Mouse (Mus musculus): ENCODE results near the gene H2-DMb1. TPM values are rescaled to one million over a fixed set of nuclear protein-coding genes. Genes with fewer than 3 reads are reported as not detected.

H2-DMb1 gene
- polyA plus RNA-seq, 1 experiment from 2014 or later: 3.2 TPM

- Histone ChIP-seq H3K9me3 (no peaks in the 10 kb centered on the region), H3K27me3 (peaks cover 27% of the 10 kb centered on the region), H3K4me1 (peaks cover 15% of the 10 kb centered on the region), H3K4me3 (peak overlapping the region; percentile 63), H3K4me2 (peak overlapping the region; percentile 96), H3K36me3 (no peaks in the 10 kb centered on the region), H3K9ac (peak overlapping the region; percentile 44), H3K27ac (0 out of 2 replicates have a peak overlapping the region, but pooled peaks have one; percentile 73)
- WGBS: 7% methylated on average over 14 of the region's 14 CpGs
- ATAC-seq (ENCODE audit: borderline replicate concordance, extremely low read depth, low FRiP score, low TSS enrichment): no peak; the same call in 1 of the 2 replicates
Measured at GRCm38 (mm10) chr17:34186885-34187260, 34.0 kb downstream of the H2-DMb1 start.

GRCm38 (mm10) chr17:34187261-34187916, 34.5 kb downstream of the H2-DMb1 start, which contains the start of the genes Tap1 and Psmb9:
TSS of gene Tap1 (plus strand) at chr17:34187553.
TSS of gene Psmb9 (minus strand) at chr17:34187764.
- Histone ChIP-seq H3K36me3 (no peaks in the 10 kb centered on the region), H3K9ac (peak within 1 kb of the TSS; percentile 69), H3K4me1 (peaks cover 15% of the 10 kb centered on the region), H3K27me3 (peaks cover 32% of the 10 kb centered on the region), H3K27ac (peak within 1 kb of the TSS; percentile 73), H3K4me2 (peak within 1 kb of the TSS; percentile 96), H3K4me3 (peak within 1 kb of the TSS; percentile 63), H3K9me3 (no peaks in the 10 kb centered on the region)
- ATAC-seq (ENCODE audit: borderline replicate concordance, extremely low read depth, low FRiP score, low TSS enrichment): peak; percentile 95
- WGBS: 0% methylated on average over 46 of the region's 46 CpGs

- Histone ChIP-seq H3K9me3 (no peaks in the 10 kb centered on the region), H3K9ac (peak overlapping the region; percentile 69), H3K4me1 (peaks cover 15% of the 10 kb centered on the region), H3K27me3 (peaks cover 37% of the 10 kb centered on the region), H3K27ac (peak overlapping the region; percentile 73), H3K4me2 (peak overlapping the region; percentile 96), H3K4me3 (peak overlapping the region; percentile 63), H3K36me3 (no peaks in the 10 kb centered on the region)
- ATAC-seq (ENCODE audit: borderline replicate concordance, extremely low read depth, low FRiP score, low TSS enrichment): no peak
- WGBS: 5% methylated on average over 20 of the region's 20 CpGs
Measured at GRCm38 (mm10) chr17:34188010-34188409, 35.1 kb downstream of the H2-DMb1 start.

- no peak overlapping the region for H3K27ac ChIP-seq
- no peak for ATAC-seq (ENCODE audit: borderline replicate concordance, extremely low read depth, low FRiP score, low TSS enrichment)
- peaks cover 15% of the 10 kb centered on the region for H3K4me1 ChIP-seq
- no peaks in the 10 kb centered on the region for H3K36me3 ChIP-seq
- 55% methylated on average over 6 of the region's 6 CpGs for WGBS
- H3K9ac ChIP-seq: no peak overlapping the region
- peaks cover 37% of the 10 kb centered on the region for H3K27me3 ChIP-seq
- H3K4me2 ChIP-seq: no peak overlapping the region
- no peaks in the 10 kb centered on the region for H3K9me3 ChIP-seq
- no peak overlapping the region for H3K4me3 ChIP-seq
Measured at GRCm38 (mm10) chr17:34188986-34189385, 36.1 kb downstream of the H2-DMb1 start.

- peaks cover 9% of the 10 kb centered on the region for H3K4me1 ChIP-seq
- no peak overlapping the region for H3K9ac ChIP-seq
- H3K27ac ChIP-seq: no peak overlapping the region
- no peak for ATAC-seq (ENCODE audit: borderline replicate concordance, extremely low read depth, low FRiP score, low TSS enrichment)
- H3K36me3 ChIP-seq: no peaks in the 10 kb centered on the region
- no peak overlapping the region for H3K4me3 ChIP-seq
- H3K9me3 ChIP-seq: no peaks in the 10 kb centered on the region
- WGBS: 17% methylated on average over 16 of the region's 16 CpGs
- H3K4me2 ChIP-seq: no peak overlapping the region
- peaks cover 55% of the 10 kb centered on the region for H3K27me3 ChIP-seq
Measured at GRCm38 (mm10) chr17:34192852-34193251, 40.0 kb downstream of the H2-DMb1 start.

- no peak for ATAC-seq (ENCODE audit: borderline replicate concordance, extremely low read depth, low FRiP score, low TSS enrichment)
- H3K36me3 ChIP-seq: no peaks in the 10 kb centered on the region
- H3K27me3 ChIP-seq: peaks cover 61% of the 10 kb centered on the region
- 47% methylated on average over 8 of the region's 8 CpGs for WGBS
- H3K4me1 ChIP-seq: peaks cover 5% of the 10 kb centered on the region; the same call in 1 of the 2 replicates
- no peak overlapping the region for H3K4me2 ChIP-seq
- H3K27ac ChIP-seq: no peak overlapping the region
- H3K9ac ChIP-seq: no peak overlapping the region
- H3K9me3 ChIP-seq: no peaks in the 10 kb centered on the region
- no peak overlapping the region for H3K4me3 ChIP-seq
Measured at GRCm38 (mm10) chr17:34193468-34193867, 40.6 kb downstream of the H2-DMb1 start.

GRCm38 (mm10) chr17:34194723-34195122, 41.9 kb downstream of the H2-DMb1 start:
- Histone ChIP-seq H3K4me3 (no peak overlapping the region), H3K4me1 (peaks cover 5% of the 10 kb centered on the region; the same call in 1 of the 2 replicates), H3K4me2 (no peak overlapping the region), H3K27ac (no peak overlapping the region), H3K27me3 (peaks cover 68% of the 10 kb centered on the region), H3K9ac (no peak overlapping the region), H3K9me3 (no peaks in the 10 kb centered on the region), H3K36me3 (no peaks in the 10 kb centered on the region)
- 76% methylated on average over 4 of the region's 4 CpGs for WGBS
- ATAC-seq (ENCODE audit: borderline replicate concordance, extremely low read depth, low FRiP score, low TSS enrichment): no peak

- no peak for ATAC-seq (ENCODE audit: borderline replicate concordance, extremely low read depth, low FRiP score, low TSS enrichment)
- 28% methylated on average over 12 of the region's 12 CpGs for WGBS
- no peaks in the 10 kb centered on the region for H3K9me3 ChIP-seq
- H3K4me1 ChIP-seq: peaks cover 5% of the 10 kb centered on the region; the same call in 1 of the 2 replicates
- H3K27ac ChIP-seq: no peak overlapping the region
- no peaks in the 10 kb centered on the region for H3K36me3 ChIP-seq
- no peak overlapping the region for H3K4me3 ChIP-seq
- H3K4me2 ChIP-seq: no peak overlapping the region
- no peak overlapping the region for H3K9ac ChIP-seq
- peaks cover 68% of the 10 kb centered on the region for H3K27me3 ChIP-seq
Measured at GRCm38 (mm10) chr17:34196491-34196890, 43.6 kb downstream of the H2-DMb1 start.

GRCm38 (mm10) chr17:34196941-34197894, 44.3 kb downstream of the H2-DMb1 start, which contains the start of gene Psmb8:
TSS of gene Psmb8 (plus strand) at chr17:34197721.
- Histone ChIP-seq H3K36me3 (no peaks in the 10 kb centered on the region), H3K9me3 (no peaks in the 10 kb centered on the region), H3K27me3 (peaks cover 65% of the 10 kb centered on the region), H3K4me1 (peaks cover 5% of the 10 kb centered on the region; the same call in 1 of the 2 replicates), H3K4me2 (peak within 1 kb of the TSS; percentile 73), H3K4me3 (peak within 1 kb of the TSS; percentile 51), H3K27ac (no peak within 1 kb of the TSS), H3K9ac (peak within 1 kb of the TSS; percentile 45)
- peak; percentile 78 for ATAC-seq (ENCODE audit: borderline replicate concordance, extremely low read depth, low FRiP score, low TSS enrichment)
- 5% methylated on average over 40 of the region's 41 CpGs for WGBS

GRCm38 (mm10) chr17:34197904-34198520, 45.1 kb downstream of the H2-DMb1 start:
- no peak for ATAC-seq (ENCODE audit: borderline replicate concordance, extremely low read depth, low FRiP score, low TSS enrichment)
- H3K4me3 ChIP-seq: peak overlapping the region; percentile 51
- H3K9me3 ChIP-seq: no peaks in the 10 kb centered on the region
- peaks cover 57% of the 10 kb centered on the region for H3K27me3 ChIP-seq
- H3K9ac ChIP-seq: peak overlapping the region; percentile 45
- WGBS: 3% methylated on average over 32 of the region's 32 CpGs
- H3K4me1 ChIP-seq: peaks cover 5% of the 10 kb centered on the region; the same call in 1 of the 2 replicates
- peak overlapping the region; percentile 73 for H3K4me2 ChIP-seq
- no peak overlapping the region for H3K27ac ChIP-seq
- no peaks in the 10 kb centered on the region for H3K36me3 ChIP-seq

GRCm38 (mm10) chr17:34198521-34198912, 45.6 kb downstream of the H2-DMb1 start:
- H3K4me1 ChIP-seq: peaks cover 5% of the 10 kb centered on the region; the same call in 1 of the 2 replicates
- H3K4me2 ChIP-seq: peak overlapping the region; percentile 73
- 9% methylated on average over 11 of the region's 11 CpGs for WGBS
- H3K36me3 ChIP-seq: no peaks in the 10 kb centered on the region
- no peaks in the 10 kb centered on the region for H3K9me3 ChIP-seq
- no peak overlapping the region for H3K27ac ChIP-seq
- peaks cover 54% of the 10 kb centered on the region for H3K27me3 ChIP-seq
- no peak for ATAC-seq (ENCODE audit: borderline replicate concordance, extremely low read depth, low FRiP score, low TSS enrichment)
- peak overlapping the region; percentile 45 for H3K9ac ChIP-seq
- peak overlapping the region; percentile 51 for H3K4me3 ChIP-seq
